Mouse (Mus musculus): Measurements from ENCODE around the gene Rfx5. TPM values are rescaled to one million over a fixed set of nuclear protein-coding genes. Genes with fewer than 3 reads are reported as not detected.
"Not testable (repeated sequence)": the region's sequence is repeated elsewhere in the genome, so short reads cannot be mapped to it uniquely, and the experiment has no call there.

Gene Rfx5
- 1 to 10 TPM; 5.4 to 8.8 TPM for total RNA-seq (2021)
- long read RNA-seq, experiment 1, partial matches to known transcripts, result 0 of 1 reads
- long read RNA-seq, experiment 1, other reads (novel, unspliced or antisense), result 1 of 1 reads
- long read RNA-seq, experiment 2, result 0 reads

DNA sequence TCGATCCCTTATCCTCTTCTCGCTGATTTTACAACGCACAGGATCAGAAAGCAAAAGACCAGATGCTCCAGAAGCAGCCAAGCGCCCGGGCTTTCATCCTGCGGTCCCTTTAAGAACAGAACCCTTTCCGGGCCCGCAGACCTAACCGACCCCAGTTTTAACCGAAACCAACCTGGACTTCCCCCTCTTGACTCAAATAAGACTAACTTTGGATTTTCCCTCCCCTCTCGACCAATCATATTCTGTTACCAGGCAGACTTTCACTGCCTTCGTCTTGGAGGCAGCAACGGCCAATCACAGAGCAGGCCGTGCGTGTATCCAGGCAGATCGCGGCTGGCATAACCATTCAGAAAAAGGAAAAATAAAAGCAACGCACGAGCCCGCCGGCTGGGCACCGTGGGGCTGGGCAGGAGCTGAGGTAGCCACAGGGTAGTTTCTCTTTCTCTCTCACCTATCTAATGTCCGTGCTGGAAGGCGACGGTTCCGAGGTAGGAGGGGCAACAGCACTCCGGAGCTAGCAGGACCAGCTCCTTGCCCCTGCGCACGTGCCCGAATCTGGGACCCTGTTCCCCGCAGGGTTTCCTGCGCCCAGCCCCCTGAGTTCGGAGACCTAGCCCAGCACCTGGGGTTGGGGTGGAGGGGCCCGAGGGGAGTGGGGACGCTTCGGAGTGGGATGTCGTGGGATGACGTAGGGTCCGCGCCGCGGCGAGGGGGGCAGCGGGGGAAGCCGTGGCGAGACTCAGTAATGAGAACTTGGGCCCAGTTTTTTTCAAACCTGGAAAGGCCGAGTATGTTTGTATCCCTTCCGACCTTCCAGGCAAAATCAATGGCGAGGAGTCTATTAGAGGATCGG, at the start of gene Rfx5:
Gene Rfx5 (plus strand): TSS at position 312 of the 853 bp plus-strand sequence.
- DNase-seq, result peak; percentile 96 to 98

DNA sequence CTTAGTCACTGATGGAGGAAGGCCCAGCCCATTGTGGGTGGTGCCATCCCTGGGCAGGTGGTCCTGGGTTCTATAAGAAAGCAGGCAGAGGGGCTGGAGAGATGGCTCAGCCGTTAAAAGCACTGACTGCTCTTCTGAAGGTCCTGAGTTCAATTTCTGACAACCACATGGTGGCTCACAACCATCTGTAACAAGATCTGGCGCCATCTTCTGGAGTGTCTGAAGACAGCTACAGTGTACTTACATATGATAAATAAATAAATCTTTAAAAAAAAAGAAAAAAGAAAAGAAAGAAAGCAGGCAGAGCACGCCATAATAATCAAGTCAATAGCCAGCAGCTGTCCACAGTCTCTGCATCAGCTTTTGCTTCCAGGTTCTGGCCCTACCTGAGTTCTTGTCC, 49.1 kb upstream of the Rfx5 start:
- DNase-seq, result not testable (repeated sequence)

DNA sequence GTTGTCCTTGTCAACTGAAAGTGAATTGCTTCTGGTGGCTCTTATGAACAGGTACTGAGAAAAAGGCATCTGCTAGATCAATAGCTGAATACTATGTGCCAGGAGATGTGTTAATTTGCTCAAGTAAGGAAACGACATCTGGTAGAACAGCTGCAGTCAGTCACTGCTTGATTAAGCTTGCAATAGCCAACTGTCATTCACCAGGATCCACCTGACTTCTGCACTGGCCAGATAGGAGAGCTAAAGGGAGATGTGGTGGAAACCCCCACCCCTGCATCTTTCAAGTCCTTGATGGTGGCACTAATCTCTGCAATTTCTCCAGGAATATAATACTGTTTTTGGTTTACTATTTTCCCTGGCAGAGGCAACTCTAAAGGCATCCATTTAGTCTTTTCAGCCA, 47.4 kb upstream of the Rfx5 start:
- DNase-seq, result no peak

DNA sequence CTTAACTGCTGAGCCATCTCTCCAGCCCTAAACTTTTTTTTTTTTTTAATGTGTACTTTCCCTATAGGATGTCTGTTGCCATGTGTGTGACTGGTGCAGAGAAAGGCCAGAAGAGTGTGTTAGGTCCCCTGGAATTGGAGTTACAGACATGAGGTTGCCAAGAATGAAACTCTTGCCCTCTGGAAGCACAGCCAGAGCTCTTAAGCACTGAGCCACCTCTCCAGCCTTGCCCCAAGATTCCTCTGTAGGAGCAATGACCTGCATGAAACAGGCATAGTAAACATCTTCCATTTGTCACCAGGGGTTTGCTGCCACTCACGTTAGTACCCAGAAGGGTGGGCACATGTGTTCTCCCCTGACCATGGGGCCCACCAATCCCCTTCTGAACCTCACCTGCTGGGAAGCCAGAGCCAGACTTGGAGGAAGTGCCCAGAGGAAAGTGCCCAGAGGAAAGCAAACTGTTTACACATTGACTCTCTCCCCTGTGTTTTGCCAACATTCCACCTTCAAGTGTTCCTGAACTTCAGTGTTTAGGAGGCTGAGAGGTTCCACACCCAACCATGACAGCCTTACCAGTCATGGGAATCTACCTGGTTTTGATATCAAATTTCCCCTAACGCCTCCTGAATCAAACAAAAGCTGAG, 42.7 kb upstream of the Rfx5 start:
- DNase-seq, result no peak

DNA sequence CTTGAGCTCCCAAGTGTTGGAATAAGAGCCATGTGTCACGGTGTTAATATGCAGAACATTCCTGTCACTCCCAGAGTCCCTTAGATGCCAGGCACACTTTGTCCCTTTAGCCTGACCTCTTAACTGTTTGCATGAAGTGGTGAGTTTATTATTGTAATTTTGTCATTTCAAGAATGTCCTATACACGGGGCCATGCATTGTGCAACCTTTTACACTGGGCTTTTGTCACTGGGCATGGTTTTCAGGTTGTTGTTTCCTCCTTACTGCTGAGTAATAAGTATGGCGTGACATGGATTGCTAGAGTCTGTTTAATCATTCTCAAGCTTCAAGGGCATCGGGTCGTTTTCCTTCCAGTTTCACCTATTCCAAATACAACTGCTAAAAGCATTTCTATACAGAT, 40.1 kb upstream of the Rfx5 start:
- no peak for DNase-seq

DNA sequence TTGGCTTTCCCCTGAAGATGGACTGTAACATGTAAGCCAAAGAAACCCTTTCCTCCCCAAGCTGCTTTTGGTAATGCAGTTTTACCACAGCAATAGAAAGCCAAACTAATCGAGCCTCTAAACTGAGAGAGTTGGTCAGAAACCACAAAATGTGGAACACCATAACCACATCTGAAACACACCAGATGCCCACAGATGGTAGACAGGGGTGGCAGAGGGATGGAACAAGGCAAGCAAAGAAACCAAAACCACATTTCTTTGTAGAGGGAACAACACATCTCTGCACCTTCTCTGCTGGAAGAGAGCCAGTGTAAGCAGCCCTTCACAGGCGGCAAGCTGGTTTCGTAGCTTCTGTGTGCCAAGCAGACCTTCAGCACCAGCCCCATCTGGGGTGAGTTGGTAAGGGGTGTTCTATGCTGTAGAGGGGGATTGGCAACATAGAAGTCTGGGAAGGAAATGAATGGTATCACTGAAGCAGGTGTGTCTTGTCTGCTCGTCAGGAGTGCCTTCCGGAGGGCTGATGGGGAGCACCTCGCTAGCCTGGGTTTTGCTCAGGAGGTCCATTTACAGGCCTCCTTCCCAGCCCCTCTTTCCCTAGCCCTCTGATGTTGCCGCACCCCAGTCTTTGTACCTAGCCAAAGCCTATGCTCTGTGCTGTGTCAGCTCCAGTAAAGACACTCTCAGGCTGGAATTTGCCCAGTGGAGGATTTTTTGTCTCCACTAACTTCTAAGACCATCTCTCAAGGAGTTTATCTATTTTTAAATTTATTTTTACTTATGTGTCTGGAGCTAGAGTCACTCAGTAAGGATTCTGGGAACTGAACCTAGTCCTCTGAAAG, 37.8 kb upstream of the Rfx5 start:
- no peak for DNase-seq

DNA sequence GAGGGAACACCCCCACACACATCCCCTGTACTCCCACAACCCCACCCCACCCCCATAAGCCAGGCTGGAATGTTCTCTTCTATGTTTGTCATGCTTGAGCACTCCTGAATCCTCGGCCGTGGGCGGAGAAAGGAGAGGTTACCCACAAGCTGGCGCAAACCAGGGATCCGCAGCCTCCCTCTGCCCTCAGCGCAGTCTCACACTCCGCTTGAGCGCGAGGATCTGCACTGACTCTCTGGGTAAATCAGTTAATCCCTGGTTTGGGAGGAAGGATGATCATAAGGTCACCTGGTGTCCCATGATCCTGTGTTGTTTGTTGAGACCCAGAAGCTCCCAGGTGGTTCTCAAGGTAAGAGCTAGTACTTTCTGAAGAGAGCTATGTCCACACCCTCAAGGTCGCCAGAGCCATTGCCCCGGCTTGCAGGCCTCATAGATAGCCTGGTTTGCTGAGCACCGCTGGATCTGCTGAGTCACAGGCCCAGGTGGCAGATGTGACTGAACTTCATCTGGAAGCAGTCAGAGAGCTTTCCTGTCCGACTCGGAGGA, 36.0 kb upstream of the Rfx5 start:
- no peak for DNase-seq

DNA sequence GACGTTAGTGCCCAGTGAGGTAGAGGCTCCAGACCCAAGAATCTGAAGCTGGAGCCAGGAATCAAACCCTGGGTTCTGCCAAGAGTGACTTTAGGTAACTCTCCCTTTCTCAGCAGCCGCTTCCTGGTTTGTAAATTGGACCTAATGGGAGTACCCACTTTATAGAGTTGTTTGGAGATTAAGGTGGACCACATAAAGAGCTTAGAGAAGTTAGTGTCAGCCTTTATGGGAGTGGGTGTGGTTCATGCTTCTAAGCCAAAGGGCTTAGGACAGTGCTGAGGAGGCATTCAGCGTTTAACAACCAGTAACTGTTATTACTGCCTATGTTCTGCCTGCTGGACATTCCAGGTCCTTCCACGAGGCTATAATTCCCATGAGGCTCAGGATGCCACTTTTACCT, 35.0 kb upstream of the Rfx5 start:
- no peak for DNase-seq

DNA sequence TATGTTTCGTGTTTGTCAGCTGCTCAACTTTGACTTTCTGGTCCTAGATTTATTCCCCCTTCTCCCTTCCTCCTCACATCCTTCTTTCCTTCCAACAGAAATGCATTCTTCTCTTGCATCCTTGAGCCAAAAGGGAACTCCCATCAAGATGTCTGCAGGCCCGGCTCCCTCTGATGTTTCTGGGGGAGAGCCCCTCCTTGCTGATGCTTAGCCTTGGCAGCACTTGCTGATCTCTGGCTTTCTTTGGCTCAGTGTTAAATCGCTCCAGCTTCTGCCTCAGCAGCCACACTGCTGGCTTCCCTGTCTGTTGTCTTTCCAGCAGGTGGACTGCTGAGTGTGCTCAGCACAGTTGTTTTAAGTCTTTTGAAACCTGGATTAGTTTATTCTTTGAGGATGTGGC, 32.8 kb upstream of the Rfx5 start:
- DNase-seq, result no peak

DNA sequence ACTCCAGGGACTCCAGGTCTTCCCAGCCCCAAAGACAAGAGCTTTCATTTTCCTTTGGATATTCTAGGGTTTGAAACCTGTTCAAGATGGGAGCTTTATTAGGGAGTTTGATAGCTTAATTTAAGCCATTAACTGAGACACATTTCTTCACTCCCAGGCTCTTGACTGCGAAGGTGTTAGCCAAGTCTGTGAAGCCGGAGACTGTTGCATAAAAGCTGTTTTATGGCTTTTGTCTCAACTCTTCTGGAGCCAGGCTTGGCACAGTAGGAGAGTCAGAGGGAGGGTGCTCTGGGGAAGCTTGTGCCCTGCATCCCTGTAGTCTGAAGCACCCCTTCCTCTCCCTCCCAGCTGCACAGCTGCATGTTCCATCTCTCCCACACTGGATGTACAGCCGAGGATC, 31.5 kb upstream of the Rfx5 start:
- no peak for DNase-seq

DNA sequence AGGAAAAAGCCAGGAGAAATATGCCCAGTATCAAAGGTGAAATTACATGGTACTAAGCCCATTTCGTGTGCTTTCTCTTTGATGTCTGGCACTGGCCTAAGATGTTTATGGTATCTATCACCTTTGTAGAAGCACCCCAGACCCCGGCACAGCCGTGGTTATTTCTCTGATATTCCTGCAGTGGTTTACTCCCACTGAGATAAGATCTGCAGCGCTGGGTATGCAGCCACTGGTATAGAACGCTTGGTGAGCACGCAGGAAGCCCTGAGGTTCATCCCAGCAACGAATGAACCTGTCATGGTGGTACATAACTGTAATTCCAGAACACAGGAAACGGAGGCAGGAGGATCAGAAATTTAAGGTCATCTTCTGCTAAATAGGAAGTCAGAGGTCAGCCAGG, 29.2 kb upstream of the Rfx5 start:
- DNase-seq, result no peak

DNA sequence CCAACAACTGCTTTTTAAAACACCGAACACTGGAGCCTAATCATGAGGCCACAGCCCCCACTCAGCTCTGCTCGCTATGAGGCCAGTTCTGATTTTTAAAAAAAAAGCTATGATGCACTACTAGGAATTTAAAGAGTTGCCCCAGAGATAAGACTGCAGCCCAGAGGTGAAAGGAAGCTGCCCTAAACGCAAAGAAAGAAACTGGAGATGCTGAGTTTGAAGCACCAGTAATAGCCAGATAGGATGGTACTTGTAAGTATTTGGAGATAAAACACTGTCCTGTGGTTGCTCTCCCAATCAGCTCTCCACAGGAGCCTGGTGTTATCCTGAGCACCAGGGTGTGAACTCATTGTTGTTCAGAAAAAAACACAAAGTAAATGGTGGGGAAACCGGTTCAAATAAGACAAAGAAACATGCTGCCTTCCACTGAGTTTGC, 27.6 kb upstream of the Rfx5 start:
- not testable (repeated sequence) for DNase-seq

DNA sequence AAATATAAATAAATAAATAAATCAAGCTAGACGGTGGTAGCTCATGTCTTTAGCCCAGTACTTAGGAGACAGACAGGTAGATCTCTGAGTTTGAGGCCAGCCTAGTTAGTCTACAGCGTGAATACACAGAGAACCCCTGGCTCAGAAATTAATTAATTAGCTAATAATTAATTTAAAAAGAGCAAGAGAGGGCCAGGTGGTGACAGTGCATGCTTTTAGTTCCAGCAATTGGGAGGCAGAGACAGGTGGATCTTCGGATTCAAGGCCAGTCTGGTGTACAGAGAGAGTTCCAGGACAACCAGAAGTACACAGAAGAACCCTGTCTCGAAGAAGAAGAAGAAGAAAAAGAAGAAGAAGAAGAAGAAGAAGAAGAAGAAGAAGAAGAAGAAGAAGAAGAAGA, 24.9 kb upstream of the Rfx5 start:
- not testable (repeated sequence) for DNase-seq

DNA sequence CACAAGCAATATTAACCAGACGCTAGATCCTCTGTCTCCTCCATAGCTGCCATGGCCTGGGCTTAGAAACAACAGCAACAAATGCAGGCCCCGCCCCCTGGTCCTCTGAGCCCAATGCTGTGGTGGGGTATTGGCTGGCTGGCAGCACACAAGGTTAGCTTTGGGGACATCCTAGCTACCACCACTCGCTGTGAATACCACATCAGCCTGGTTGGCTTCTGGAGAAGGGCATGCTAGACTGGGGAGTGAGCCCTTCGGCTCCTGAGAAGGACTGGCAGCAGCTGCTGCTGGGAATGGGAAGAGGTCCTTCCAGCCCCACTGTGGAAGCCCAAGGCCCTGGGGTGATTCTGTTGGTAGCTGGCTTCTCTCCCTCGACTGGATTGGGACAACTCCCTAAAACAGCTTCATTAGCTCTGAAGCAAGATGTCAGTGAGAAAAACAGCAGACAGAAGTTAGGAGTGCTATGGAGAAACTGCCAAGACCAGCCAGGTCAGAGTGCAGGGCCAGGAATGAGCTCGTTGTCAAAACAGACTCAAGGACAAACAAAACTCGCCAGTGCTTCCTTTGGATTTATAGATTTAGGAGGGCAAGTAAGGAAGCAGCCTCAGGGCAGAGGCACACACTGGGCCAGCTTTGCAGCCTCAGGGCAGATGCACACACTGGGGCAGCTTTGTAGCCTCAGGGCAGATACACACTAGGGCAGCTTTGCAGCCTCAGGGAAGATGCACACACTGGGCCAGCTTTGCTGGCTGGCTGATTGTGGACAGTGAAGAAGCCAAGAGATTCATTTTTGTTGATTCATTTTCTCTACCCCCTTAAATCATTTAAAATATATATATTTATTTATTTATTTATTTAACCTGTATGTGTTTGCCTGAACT, 23.2 kb upstream of the Rfx5 start:
- DNase-seq, result peak; percentile 52 to 61

DNA sequence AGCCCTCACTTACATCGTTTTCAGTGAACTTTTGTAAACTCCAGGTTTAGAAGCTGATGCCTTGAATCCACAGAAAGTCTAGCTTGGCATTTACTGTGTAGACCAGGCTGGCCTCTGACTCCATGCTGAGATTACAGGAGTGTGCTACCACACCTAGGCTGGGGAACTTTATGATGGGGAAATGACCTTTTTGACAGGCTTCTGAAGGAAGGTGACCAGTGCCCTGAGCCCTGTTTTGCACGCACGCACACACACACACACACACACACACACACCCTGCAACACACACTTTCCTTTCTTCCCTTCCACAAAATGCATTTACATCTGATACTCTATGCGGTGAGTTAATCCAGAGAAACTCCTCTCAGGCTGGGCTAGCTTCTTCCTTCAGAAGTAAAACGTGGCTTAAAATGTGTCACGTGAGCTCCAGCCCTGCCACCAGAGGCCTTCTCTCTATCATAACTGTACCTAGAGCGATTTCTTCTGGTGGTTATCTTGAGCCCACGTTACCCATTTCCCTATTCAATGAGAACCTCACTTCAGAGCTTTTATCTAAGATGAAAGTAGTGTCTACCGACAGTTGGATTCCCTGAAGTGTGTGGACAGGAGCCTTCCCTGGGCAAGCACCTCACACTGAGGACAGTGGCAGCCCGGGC, 22.3 kb upstream of the Rfx5 start:
- DNase-seq, result not testable (repeated sequence)

DNA sequence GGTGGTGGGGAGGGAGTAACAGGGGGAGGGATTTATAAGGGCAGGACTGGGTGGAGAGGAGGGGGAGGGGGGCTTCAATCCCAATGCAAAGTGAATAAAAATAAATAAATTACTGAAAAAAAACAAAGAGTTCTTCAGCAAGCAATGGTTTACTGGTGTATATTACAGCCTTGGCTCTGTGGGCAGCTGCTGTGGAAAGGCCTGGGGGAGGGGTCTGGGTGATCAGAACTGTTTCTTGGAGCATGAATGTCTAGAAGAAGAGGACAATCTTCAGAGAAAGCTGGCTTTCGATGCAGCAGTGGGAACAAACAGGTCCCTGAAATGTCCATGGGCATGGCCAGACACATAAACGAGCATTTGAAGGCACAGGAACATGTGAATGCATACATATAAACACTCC, 21.6 kb upstream of the Rfx5 start:
- DNase-seq, result not testable (repeated sequence)

DNA sequence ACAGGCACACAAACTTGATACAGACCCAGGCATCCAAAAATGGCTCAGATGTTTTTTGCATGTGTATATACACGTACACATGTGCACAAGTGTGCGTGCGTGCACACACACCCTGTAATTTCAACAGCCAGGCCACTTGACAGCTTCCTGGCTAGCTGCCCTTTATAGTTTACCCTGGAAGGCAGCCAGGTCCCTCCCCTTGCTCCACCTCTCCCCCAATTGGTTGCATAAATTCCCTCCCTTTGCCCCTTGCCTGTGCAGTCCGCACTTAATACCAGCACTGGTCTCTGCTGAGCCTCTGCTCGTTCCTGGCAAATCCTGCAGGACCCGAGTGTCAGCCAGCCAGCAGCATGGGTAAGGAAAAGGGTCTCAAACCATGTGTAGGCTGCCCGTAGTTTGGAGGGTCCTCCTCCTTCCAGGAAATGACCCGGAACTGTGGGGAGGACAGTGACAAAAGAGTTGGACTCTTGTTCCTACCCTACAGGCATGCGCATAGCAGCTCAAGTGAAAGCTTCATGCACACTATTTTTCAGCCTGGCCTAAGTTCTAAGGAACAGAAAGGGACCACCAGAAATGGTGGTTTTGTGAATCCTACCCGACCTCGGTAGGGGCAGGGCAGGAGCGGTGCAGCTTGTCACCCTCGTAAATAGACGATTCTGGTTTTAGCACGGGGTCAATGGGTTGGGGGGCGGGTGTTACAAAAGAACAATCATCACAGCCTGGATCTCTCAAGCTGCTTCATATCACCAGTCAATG, 20.9 kb upstream of the Rfx5 start, which contains the start of gene Selenbp1:
Gene Selenbp1 (plus strand): TSS at position 248 of the 756 bp plus-strand sequence.
- DNase-seq, result peak; percentile 95

DNA sequence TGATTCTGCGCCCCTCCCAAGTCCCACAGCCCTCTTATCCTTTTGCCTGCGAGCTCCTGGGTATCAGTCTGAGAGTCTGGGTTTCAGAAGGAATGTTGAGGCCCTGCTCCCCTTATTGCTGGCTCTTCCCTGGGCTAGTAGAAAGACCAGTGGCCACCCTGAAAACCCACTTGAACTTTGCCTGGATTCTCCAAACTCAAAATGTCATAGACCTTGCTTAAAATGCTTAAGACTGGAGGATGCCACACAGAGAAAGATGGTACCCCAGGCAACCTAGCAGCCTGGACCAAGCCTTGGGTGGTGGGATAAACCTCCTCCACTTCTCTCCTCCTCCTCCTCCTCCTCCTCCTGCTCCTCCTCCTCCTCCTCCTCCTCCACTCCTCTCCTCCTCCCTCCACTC, 20.3 kb upstream of the Rfx5 start:
- not testable (repeated sequence) for DNase-seq

DNA sequence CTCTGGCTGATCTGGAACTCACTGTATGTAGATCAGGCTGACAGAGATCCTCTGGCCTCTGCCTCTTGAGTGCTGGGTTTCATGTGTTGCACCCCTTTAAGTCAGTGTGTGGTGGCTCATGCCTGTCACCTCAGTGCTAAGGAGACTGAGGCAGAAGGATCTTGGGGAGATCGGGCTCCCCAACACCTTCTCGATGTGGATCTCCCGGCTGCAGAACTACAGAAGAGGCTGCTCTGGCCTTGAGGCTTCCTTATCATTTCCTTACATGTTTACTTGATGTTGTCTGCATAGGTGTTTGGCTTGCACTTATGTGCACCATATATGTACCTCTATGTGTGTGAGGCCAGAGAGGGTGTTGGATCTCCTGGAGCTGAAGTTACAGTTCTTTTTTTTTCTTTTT, 19.3 kb upstream of the Rfx5 start:
- DNase-seq, result not testable (repeated sequence)

DNA sequence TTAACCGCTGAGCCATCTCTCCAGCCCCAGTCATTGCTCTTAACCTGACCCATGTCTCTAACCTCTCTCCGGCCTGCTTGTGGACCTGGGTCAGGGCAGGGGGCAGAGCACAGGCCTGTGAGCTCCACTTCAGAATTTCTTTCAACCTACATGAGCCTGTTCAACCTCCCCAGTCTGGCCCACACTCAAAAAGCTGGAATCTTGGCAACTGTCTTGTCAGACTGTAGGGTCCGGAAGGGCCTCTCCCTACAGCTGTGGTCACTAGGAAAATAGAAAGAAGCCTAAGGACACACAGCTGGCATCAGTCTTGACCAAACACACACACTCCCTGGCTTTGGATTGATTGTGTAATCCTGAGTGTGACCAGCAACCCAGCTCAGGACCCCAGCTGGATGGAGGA, 18.5 kb upstream of the Rfx5 start:
- DNase-seq, result peak; percentile 91 to 93
